Comparison of ENCODE assay signal across 13 mouse cellular contexts in the genomic region with DNA sequence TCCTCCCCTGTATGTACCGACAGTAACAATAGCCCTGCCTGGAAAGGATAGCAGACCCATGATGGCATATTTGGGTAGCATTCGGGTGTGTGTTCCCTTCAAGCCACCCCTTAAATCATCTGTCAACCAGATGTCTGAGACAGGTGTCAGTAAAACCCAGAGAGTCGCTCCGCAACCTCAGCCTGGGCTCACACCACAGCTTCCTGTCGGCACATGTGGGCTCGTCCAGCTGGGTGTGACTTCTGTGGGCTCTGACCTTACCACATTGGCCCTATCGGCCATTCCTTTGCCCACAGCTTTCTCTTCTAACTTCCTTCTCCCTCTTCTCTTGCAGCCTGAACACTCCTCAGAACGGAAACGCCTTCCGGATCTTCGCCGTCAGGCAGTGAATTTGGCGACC. TPM values are rescaled to one million over a fixed set of nuclear protein-coding genes. Genes with fewer than 3 reads are reported as not detected.
A peak's percentile ranks its signal among the peaks of the same experiment; 100 is the strongest.
DNase-seq lines count a peak whose midpoint lies in the region; TF ChIP-seq lines count a peak whose summit lies in the region.
"Had no signal": no experiment of that assay in that cellular context is flagged by ENCODE, and none has a peak within 500 bp of the region (broad histone marks: within the 10 kb centered on the region; RNA-seq: fewer than 3 reads in every experiment).

No protein-coding gene starts in this region.

- peak; percentile 47 for DNase-seq in CD4-positive helper T cell, adult 2 months (ENCODE audit: low read depth, low spot score)
- peak; percentile 39 for DNase-seq in T-cell, adult 2 months (ENCODE audit: low spot score)
- no peak for DNase-seq in limb, embryonic 10.5 days (ENCODE audit: low spot score)
- DNase-seq in thymus, adult 2 months, result peak; percentile 71
- no peak for DNase-seq in layer of hippocampus, postnatal 10 days (ENCODE audit: low spot score in 2 of 2)
- DNase-seq in spleen, postnatal 14 days (ENCODE audit: low spot score in 2 of 2), result no peak
- no peak for DNase-seq in adrenal gland, postnatal 14 days
- DNase-seq: heart, adult 11 months; heart, postnatal 10 days; liver, embryonic 13.5 days; right cerebral cortex, postnatal 25 days had no signal

- no peak overlapping the region for H3K4me3 ChIP-seq in limb, embryonic 10.5 days
- peak overlapping the region; percentile 27 for H3K4me3 ChIP-seq in thymus, adult 2 months (ENCODE audit: control insufficient read depth, insufficient read depth, low read length)
- H3K4me3 ChIP-seq: liver, embryonic 13.5 days; stomach, embryonic 15.5 days had no signal

- H3K27ac ChIP-seq in limb, embryonic 10.5 days, result peak overlapping the region; percentile 53
- H3K27ac ChIP-seq in thymus, adult 2 months (ENCODE audit: control insufficient read depth, insufficient read depth, low read length), result peak overlapping the region; percentile 69
- H3K27ac ChIP-seq: kidney, postnatal 0 days; liver, embryonic 13.5 days; stomach, embryonic 15.5 days had no signal

- WGBS in limb, embryonic 10.5 days, result 78% methylated on average over 13 of the region's 13 CpGs
- 9% methylated on average over 13 of the region's 13 CpGs for WGBS in thymus, adult 2 months

- H3K27me3 ChIP-seq in limb, embryonic 10.5 days (ENCODE audit: low read depth, poor library complexity, severe bottlenecking), result no peaks in the 10 kb centered on the region
- H3K27me3 ChIP-seq in thymus, adult 2 months (ENCODE audit: control insufficient read depth, insufficient read depth, low read length), result no peaks in the 10 kb centered on the region
- H3K27me3 ChIP-seq: stomach, embryonic 15.5 days had no signal

- peaks cover 43% of the 10 kb centered on the region for H3K4me1 ChIP-seq in limb, embryonic 10.5 days
- H3K4me1 ChIP-seq in thymus, adult 2 months (replicated peaks; ENCODE audit: control insufficient read depth, insufficient read depth, low read length), result peaks cover 43% of the 10 kb centered on the region
- H3K4me1 ChIP-seq: liver, embryonic 13.5 days had no signal

- TF ChIP-seq CTCF in thymus, adult 2 months (IDR thresholded peaks at IDR 0.05; ENCODE audit: borderline replicate concordance, control insufficient read depth, extremely low read depth, insufficient read depth, low read length, poor library complexity), result 0 out of 2 replicates have a peak, but pooled peaks have one; percentile 14

- 0 out of 2 replicates have a peak, but pooled peaks have one; percentile 26 for TF ChIP-seq POLR2A in thymus, adult 2 months (IDR thresholded peaks at IDR 0.05; ENCODE audit: control insufficient read depth, extremely low read depth, insufficient read depth, low read length, poor library complexity)

- no peaks in the 10 kb centered on the region for H3K36me3 ChIP-seq in limb, embryonic 10.5 days
- no peaks in the 10 kb centered on the region for H3K36me3 ChIP-seq in thymus, adult 2 months (ENCODE audit: control insufficient read depth, insufficient read depth, low read length)
- H3K36me3 ChIP-seq: liver, embryonic 13.5 days; stomach, embryonic 15.5 days had no signal

- no peaks in the 10 kb centered on the region for H3K9me3 ChIP-seq in limb, embryonic 10.5 days (replicated peaks)
- H3K9me3 ChIP-seq: liver, embryonic 13.5 days; stomach, embryonic 15.5 days had no signal

RNA-seq across cellular contexts. Expression of gene Zdhhc7, which starts 51.3 kb away (rescaled TPM):
- 32.4 and 34.8 TPM in 2 replicates for polyA plus RNA-seq in limb, embryonic 10.5 days (2016; fragmentation: Nextera tagmentation; extraction: Ambion mirVana)
- polyA plus RNA-seq in thymus, adult 2 months (2012; rRNA removed), result 93.4 and 94.2 TPM in 2 replicates
- total RNA-seq in layer of hippocampus, postnatal 10 days (2021), result 10 to 100 TPM; 37.7 to 40.4 TPM
- total RNA-seq in adrenal gland, postnatal 14 days (2021), result 45.3 and 48.1 TPM in 2 replicates

RNA-seq across cellular contexts. Expression of gene Crispld2, which starts 57.7 kb away (rescaled TPM):
- polyA plus RNA-seq in limb, embryonic 10.5 days (2016; fragmentation: Nextera tagmentation; extraction: Ambion mirVana), result 5.0 and 6.1 TPM in 2 replicates
- polyA plus RNA-seq in thymus, adult 2 months (2012; rRNA removed), result 7.6 TPM in 2 replicates
- 1 to 10 TPM; 2.2 to 2.9 TPM for total RNA-seq in layer of hippocampus, postnatal 10 days (2021)
- 6.9 and 8.3 TPM in 2 replicates for total RNA-seq in adrenal gland, postnatal 14 days (2021)

Comparison
In these comparisons a context has a peak if more than half of its experiments do, and no peak if none do; other contexts are left out.
1. DNase-seq: peak in CD4-positive helper T cell, adult 2 months (single experiment), T-cell, adult 2 months (single experiment) and thymus, adult 2 months (single experiment); none in limb, embryonic 10.5 days (single experiment), layer of hippocampus, postnatal 10 days (0 of 2), spleen, postnatal 14 days (0 of 2) and adrenal gland, postnatal 14 days (single experiment).